Mouse (Mus musculus): ENCODE data around the gene Adam33. TPM values are rescaled to one million over a fixed set of nuclear protein-coding genes. Genes with fewer than 3 reads are reported as not detected.
A peak's percentile ranks its signal among the peaks of the same experiment; 100 is the strongest.
"Not testable (repeated sequence)": the region's sequence is repeated elsewhere in the genome, so short reads cannot be mapped to it uniquely, and the experiment has no call there.

The Adam33 gene
- polyA plus RNA-seq (2012; ENCODE audit: insufficient read depth, insufficient read length, missing spikeins), result 12.8 and 13.6 TPM in 2 replicates

- peaks cover 16% of the 10 kb centered on the region for H3K4me1 ChIP-seq (ENCODE audit: control insufficient read depth, insufficient read depth, low read length)
- TF ChIP-seq CTCF (IDR thresholded peaks at IDR 0.05; ENCODE audit: low read depth, low read length), result no peak
- TF ChIP-seq POLR2A (IDR thresholded peaks at IDR 0.05; ENCODE audit: borderline replicate concordance, low read depth, low read length), result no peak
- no peak within 1 kb of the TSS for H3K4me3 ChIP-seq (ENCODE audit: insufficient read depth, low read length)
- no peak within 1 kb of the TSS for H3K27ac ChIP-seq (ENCODE audit: insufficient read depth, low read depth, low read length)
Observed at GRCm38 (mm10) chr2:131063404-131063864, at the start of gene Adam33. Adam33 (minus strand) TSS chr2:131063814.

GRCm38 (mm10) chr2:131105989-131106388, 42.4 kb upstream of the Adam33 start:
- Histone ChIP-seq H3K4me1 (ENCODE audit: control insufficient read depth, insufficient read depth, low read length) (peaks cover 5% of the 10 kb centered on the region), H3K4me3 (ENCODE audit: insufficient read depth, low read length) (no peak overlapping the region), H3K27ac (ENCODE audit: insufficient read depth, low read depth, low read length) (no peak overlapping the region)
- TF ChIP-seq CTCF (IDR thresholded peaks at IDR 0.05; ENCODE audit: low read depth, low read length) (no peak), POLR2A (IDR thresholded peaks at IDR 0.05; ENCODE audit: borderline replicate concordance, low read depth, low read length) (no peak)

GRCm38 (mm10) chr2:131105061-131105460, 41.4 kb upstream of the Adam33 start:
- not testable (repeated sequence) for H3K27ac ChIP-seq (ENCODE audit: insufficient read depth, low read depth, low read length); H3K4me1 ChIP-seq (ENCODE audit: control insufficient read depth, insufficient read depth, low read length); H3K4me3 ChIP-seq (ENCODE audit: insufficient read depth, low read length)

- no peak overlapping the region for H3K27ac ChIP-seq (ENCODE audit: insufficient read depth, low read depth, low read length)
- TF ChIP-seq POLR2A (IDR thresholded peaks at IDR 0.05; ENCODE audit: borderline replicate concordance, low read depth, low read length) (no peak), CTCF (IDR thresholded peaks at IDR 0.05; ENCODE audit: low read depth, low read length) (no peak)
- no peak overlapping the region for H3K4me3 ChIP-seq (ENCODE audit: insufficient read depth, low read length)
- peaks cover 5% of the 10 kb centered on the region for H3K4me1 ChIP-seq (ENCODE audit: control insufficient read depth, insufficient read depth, low read length)
Observed at GRCm38 (mm10) chr2:131104021-131104420, 40.4 kb upstream of the Adam33 start.

GRCm38 (mm10) chr2:131101530-131101929, 37.9 kb upstream of the Adam33 start:
- H3K4me3 ChIP-seq (ENCODE audit: insufficient read depth, low read length), result no peak overlapping the region
- TF ChIP-seq CTCF (IDR thresholded peaks at IDR 0.05; ENCODE audit: low read depth, low read length) (no peak), POLR2A (IDR thresholded peaks at IDR 0.05; ENCODE audit: borderline replicate concordance, low read depth, low read length) (no peak)
- peaks cover 8% of the 10 kb centered on the region for H3K4me1 ChIP-seq (ENCODE audit: control insufficient read depth, insufficient read depth, low read length)
- H3K27ac ChIP-seq (ENCODE audit: insufficient read depth, low read depth, low read length), result no peak overlapping the region

- Histone ChIP-seq H3K4me1 (ENCODE audit: control insufficient read depth, insufficient read depth, low read length) (peaks cover 19% of the 10 kb centered on the region), H3K27ac (ENCODE audit: insufficient read depth, low read depth, low read length) (no peak overlapping the region), H3K4me3 (ENCODE audit: insufficient read depth, low read length) (no peak overlapping the region)
- no peak for TF ChIP-seq POLR2A (IDR thresholded peaks at IDR 0.05; ENCODE audit: borderline replicate concordance, low read depth, low read length)
- TF ChIP-seq CTCF (IDR thresholded peaks at IDR 0.05; ENCODE audit: low read depth, low read length), result no peak
Observed at GRCm38 (mm10) chr2:131097087-131097486, 33.5 kb upstream of the Adam33 start.

GRCm38 (mm10) chr2:131096101-131096795, 32.6 kb upstream of the Adam33 start:
- peak overlapping the region; percentile 6; the same call in 1 of the 2 replicates for H3K4me3 ChIP-seq (ENCODE audit: insufficient read depth, low read length)
- peaks cover 27% of the 10 kb centered on the region for H3K4me1 ChIP-seq (ENCODE audit: control insufficient read depth, insufficient read depth, low read length)
- H3K27ac ChIP-seq (ENCODE audit: insufficient read depth, low read depth, low read length), result peak overlapping the region; percentile 43

GRCm38 (mm10) chr2:131094823-131095222, 31.2 kb upstream of the Adam33 start:
- H3K4me1 ChIP-seq (ENCODE audit: control insufficient read depth, insufficient read depth, low read length), result peaks cover 38% of the 10 kb centered on the region
- TF ChIP-seq CTCF (IDR thresholded peaks at IDR 0.05; ENCODE audit: low read depth, low read length) (peak; percentile 89), POLR2A (IDR thresholded peaks at IDR 0.05; ENCODE audit: borderline replicate concordance, low read depth, low read length) (no peak)
- no peak overlapping the region for H3K27ac ChIP-seq (ENCODE audit: insufficient read depth, low read depth, low read length)
- no peak overlapping the region for H3K4me3 ChIP-seq (ENCODE audit: insufficient read depth, low read length)

More at GRCm38 (mm10) chr2:131096101-131096795, 32.6 kb upstream of the Adam33 start:
- TF ChIP-seq POLR2A (IDR thresholded peaks at IDR 0.05; ENCODE audit: borderline replicate concordance, low read depth, low read length) (no peak), CTCF (IDR thresholded peaks at IDR 0.05; ENCODE audit: low read depth, low read length) (no peak)

- Histone ChIP-seq H3K4me1 (ENCODE audit: control insufficient read depth, insufficient read depth, low read length) (peaks cover 48% of the 10 kb centered on the region), H3K27ac (ENCODE audit: insufficient read depth, low read depth, low read length) (no peak overlapping the region), H3K4me3 (ENCODE audit: insufficient read depth, low read length) (no peak overlapping the region)
- TF ChIP-seq POLR2A (IDR thresholded peaks at IDR 0.05; ENCODE audit: borderline replicate concordance, low read depth, low read length) (no peak), CTCF (IDR thresholded peaks at IDR 0.05; ENCODE audit: low read depth, low read length) (no peak)
Observed at GRCm38 (mm10) chr2:131093577-131093976, 30.0 kb upstream of the Adam33 start.

- Histone ChIP-seq H3K4me1 (ENCODE audit: control insufficient read depth, insufficient read depth, low read length) (peaks cover 59% of the 10 kb centered on the region), H3K4me3 (ENCODE audit: insufficient read depth, low read length) (no peak overlapping the region), H3K27ac (ENCODE audit: insufficient read depth, low read depth, low read length) (peak overlapping the region; percentile 99)
- no peak for TF ChIP-seq POLR2A (IDR thresholded peaks at IDR 0.05; ENCODE audit: borderline replicate concordance, low read depth, low read length)
- TF ChIP-seq CTCF (IDR thresholded peaks at IDR 0.05; ENCODE audit: low read depth, low read length), result no peak
Observed at GRCm38 (mm10) chr2:131090852-131091251, 27.2 kb upstream of the Adam33 start.

Measured in bone marrow macrophage, adult 2 months (primary cell).